Mouse (Mus musculus) lung, embryonic 16.5 days (tissue): Measurements from ENCODE around the gene Gm609. TPM values are rescaled to one million over a fixed set of nuclear protein-coding genes. Genes with fewer than 3 reads are reported as not detected.

ENCODE experiments used
- ATAC-seq: fragments of 200-750 bp; cut with Nextera tagmentation; 2 replicates; pipeline ENCODE4 v1.8.0; 2017; ENCODE audit warnings: low read depth, mild to moderate bottlenecking, moderate library complexity
- H3K27ac ChIP-seq: fragments of 300-500 bp; sonication (generic); 2 replicates; pipeline ENCODE4 v1.5.1; 2014; ENCODE audit warnings: mild to moderate bottlenecking, control low read depth, low read length
- H3K27me3 ChIP-seq: fragments of 300-500 bp; sonication (generic); 2 replicates; pipeline ENCODE4 v1.6.1; 2014; ENCODE audit warnings: low read depth, low read length, mixed read lengths; ENCODE audit not compliant: control insufficient read depth, insufficient read depth
- H3K36me3 ChIP-seq: fragments of 300-500 bp; sonication (generic); 2 replicates; pipeline ENCODE4 v1.6.1; 2014; ENCODE audit warnings: low read length; ENCODE audit not compliant: control insufficient read depth, insufficient read depth
- H3K4me1 ChIP-seq: fragments of 300-500 bp; sonication (generic); replicated peaks from 2 replicates; pipeline ENCODE4 v1.6.1; 2014; ENCODE audit warnings: low read length, mixed read lengths; ENCODE audit not compliant: control insufficient read depth, insufficient read depth
- H3K4me2 ChIP-seq: fragments of 300-500 bp; sonication (generic); 2 replicates; pipeline ENCODE4 v1.6.1; 2014; ENCODE audit warnings: low read depth, low read length, control low read depth
- H3K4me3 ChIP-seq: fragments of 300-500 bp; sonication (generic); 2 replicates; pipeline ENCODE4 v1.5.1; 2014; ENCODE audit warnings: mild to moderate bottlenecking, low read length, control low read depth
- H3K9ac ChIP-seq: fragments of 300-500 bp; sonication (generic); 2 replicates; pipeline ENCODE4 v1.6.1; 2014; ENCODE audit warnings: low read length, control low read depth
- H3K9me3 ChIP-seq: fragments of 300-500 bp; sonication (generic); 2 replicates; pipeline ENCODE4 v1.6.1; 2016; ENCODE audit warnings: low read length; ENCODE audit not compliant: control insufficient read depth
- WGBS: fragments of 180-500 bp; shearing (Covaris S2); extraction: QIAGEN DNeasy Blood & Tissue Kit; methylation state at CpG from one replicate; pipeline ENCODE4 v1.1.7; 2014; 5-methylcytosine and 5-hydroxymethylcytosine counted together
- polyA plus RNA-seq: library from polyadenylated mRNA; unstranded; fragments of >200 nt; fragmentation: Nextera tagmentation; extraction: Ambion mirVana; gene quantifications from 2 replicates; pipeline ENCODE4 v1.2.1, GENCODE M21; 2015

Gm609 gene
- polyA plus RNA-seq, 1 experiment from 2014 or later = not detected

DNA sequence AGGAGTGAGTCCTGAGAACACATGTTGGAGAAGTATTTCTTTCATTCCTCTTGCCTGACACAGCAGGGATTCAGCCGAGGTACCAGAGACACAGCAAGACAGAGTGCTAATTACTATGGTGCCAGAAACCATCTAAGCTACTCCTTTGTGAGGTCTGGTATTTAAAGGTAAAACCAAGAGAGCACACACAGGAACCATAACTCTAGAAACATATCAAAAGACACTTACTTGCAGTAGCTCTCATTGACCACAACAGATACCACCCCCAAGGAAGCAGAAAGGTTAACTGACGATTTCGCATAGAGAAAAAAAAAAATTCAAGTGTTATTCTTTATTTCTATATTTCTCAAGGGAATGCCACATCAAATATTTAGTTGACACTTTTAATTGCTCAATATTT lies 111.0 kb downstream of the Gm609 start:
- Histone ChIP-seq H3K27ac (no peak overlapping the region), H3K36me3 (no peaks in the 10 kb centered on the region), H3K4me3 (no peak overlapping the region), H3K9me3 (no peaks in the 10 kb centered on the region), H3K27me3 (no peaks in the 10 kb centered on the region), H3K4me2 (no peak overlapping the region), H3K9ac (no peak overlapping the region), H3K4me1 (no peaks in the 10 kb centered on the region)
- WGBS = 73% methylated on average over 3 of the region's 3 CpGs
- no peak for ATAC-seq

- ATAC-seq = no peak
These were observed 113.8 kb downstream of the Gm609 start for GRCm38 (mm10) chr16:45378959-45379358.

GRCm38 (mm10) chr16:45378147-45378943 lies 114.4 kb downstream of the Gm609 start:
- H3K27ac ChIP-seq = no peak overlapping the region
- H3K36me3 ChIP-seq = no peaks in the 10 kb centered on the region
- 81% methylated on average over 5 of the region's 5 CpGs for WGBS
- H3K4me3 ChIP-seq = no peak overlapping the region
- no peak for ATAC-seq
- no peak overlapping the region for H3K4me2 ChIP-seq
- no peak overlapping the region for H3K9ac ChIP-seq
- H3K9me3 ChIP-seq = no peaks in the 10 kb centered on the region
- H3K4me1 ChIP-seq = no peaks in the 10 kb centered on the region
- no peaks in the 10 kb centered on the region for H3K27me3 ChIP-seq

More at GRCm38 (mm10) chr16:45378959-45379358, 113.8 kb downstream of the Gm609 start:
- no peak overlapping the region for H3K27ac ChIP-seq
- H3K9ac ChIP-seq = no peak overlapping the region
- no peaks in the 10 kb centered on the region for H3K27me3 ChIP-seq
- H3K4me1 ChIP-seq = no peaks in the 10 kb centered on the region
- H3K4me2 ChIP-seq = no peak overlapping the region
- H3K4me3 ChIP-seq = no peak overlapping the region
- no peaks in the 10 kb centered on the region for H3K36me3 ChIP-seq
- 46% methylated on average over 3 of the region's 3 CpGs for WGBS
- H3K9me3 ChIP-seq = no peaks in the 10 kb centered on the region

DNA sequence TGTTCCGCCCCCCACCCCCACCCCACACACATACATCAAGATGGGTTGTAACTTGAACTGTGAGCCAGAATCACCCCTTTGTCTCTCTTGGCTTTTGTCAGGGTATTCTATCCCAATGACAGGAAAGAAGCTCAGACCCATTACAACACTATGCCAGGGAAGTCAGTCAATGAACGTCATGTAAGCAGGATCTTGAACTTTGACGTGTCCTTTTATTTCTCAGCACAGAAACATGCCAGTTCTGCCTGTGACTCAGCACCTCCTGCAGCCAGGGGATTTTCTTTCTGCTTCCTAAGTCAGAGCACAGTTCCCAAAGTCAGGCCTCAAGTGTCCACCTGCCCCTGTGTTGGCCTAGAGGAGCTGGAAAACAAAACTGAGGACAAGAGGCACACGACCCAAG lies 115.4 kb downstream of the Gm609 start:
- Histone ChIP-seq H3K9ac (no peak overlapping the region), H3K4me3 (no peak overlapping the region), H3K9me3 (no peaks in the 10 kb centered on the region), H3K27ac (no peak overlapping the region), H3K36me3 (no peaks in the 10 kb centered on the region), H3K4me2 (no peak overlapping the region), H3K27me3 (no peaks in the 10 kb centered on the region), H3K4me1 (no peaks in the 10 kb centered on the region)
- no peak for ATAC-seq
- 83% methylated on average over 4 of the region's 4 CpGs for WGBS

DNA sequence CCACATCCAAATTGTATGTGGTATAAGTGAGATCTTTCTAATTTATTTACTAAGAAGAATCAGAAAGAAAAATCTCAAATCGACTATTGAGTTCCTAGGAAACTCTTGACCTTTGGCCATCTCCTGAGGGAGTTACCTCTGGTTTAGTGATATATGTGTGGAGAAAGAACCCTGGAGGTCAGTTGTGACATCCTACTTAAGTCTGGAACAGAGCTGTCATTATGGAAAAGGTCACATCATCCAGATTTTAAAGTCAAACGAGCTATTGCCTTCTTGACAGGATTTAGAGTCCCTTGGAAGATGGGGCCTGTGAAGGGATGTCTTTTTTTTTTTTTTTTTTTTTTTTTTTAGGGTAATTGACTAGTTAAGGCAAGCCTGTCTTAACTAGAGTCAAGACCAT lies 116.0 kb downstream of the Gm609 start:
- Histone ChIP-seq H3K4me1 (no peaks in the 10 kb centered on the region), H3K9me3 (no peaks in the 10 kb centered on the region), H3K36me3 (no peaks in the 10 kb centered on the region), H3K4me2 (no peak overlapping the region), H3K27me3 (no peaks in the 10 kb centered on the region), H3K27ac (no peak overlapping the region), H3K4me3 (no peak overlapping the region), H3K9ac (no peak overlapping the region)
- WGBS = 51% methylated on average over 2 of the region's 2 CpGs
- ATAC-seq = no peak

- Histone ChIP-seq H3K36me3 (no peaks in the 10 kb centered on the region), H3K4me3 (no peak overlapping the region), H3K27me3 (no peaks in the 10 kb centered on the region), H3K4me1 (no peaks in the 10 kb centered on the region), H3K4me2 (no peak overlapping the region), H3K27ac (no peak overlapping the region), H3K9ac (no peak overlapping the region), H3K9me3 (no peaks in the 10 kb centered on the region)
- WGBS = 69% methylated on average over 4 of the region's 4 CpGs
- ATAC-seq = no peak
These were observed 116.5 kb downstream of the Gm609 start for GRCm38 (mm10) chr16:45376294-45376693.

DNA sequence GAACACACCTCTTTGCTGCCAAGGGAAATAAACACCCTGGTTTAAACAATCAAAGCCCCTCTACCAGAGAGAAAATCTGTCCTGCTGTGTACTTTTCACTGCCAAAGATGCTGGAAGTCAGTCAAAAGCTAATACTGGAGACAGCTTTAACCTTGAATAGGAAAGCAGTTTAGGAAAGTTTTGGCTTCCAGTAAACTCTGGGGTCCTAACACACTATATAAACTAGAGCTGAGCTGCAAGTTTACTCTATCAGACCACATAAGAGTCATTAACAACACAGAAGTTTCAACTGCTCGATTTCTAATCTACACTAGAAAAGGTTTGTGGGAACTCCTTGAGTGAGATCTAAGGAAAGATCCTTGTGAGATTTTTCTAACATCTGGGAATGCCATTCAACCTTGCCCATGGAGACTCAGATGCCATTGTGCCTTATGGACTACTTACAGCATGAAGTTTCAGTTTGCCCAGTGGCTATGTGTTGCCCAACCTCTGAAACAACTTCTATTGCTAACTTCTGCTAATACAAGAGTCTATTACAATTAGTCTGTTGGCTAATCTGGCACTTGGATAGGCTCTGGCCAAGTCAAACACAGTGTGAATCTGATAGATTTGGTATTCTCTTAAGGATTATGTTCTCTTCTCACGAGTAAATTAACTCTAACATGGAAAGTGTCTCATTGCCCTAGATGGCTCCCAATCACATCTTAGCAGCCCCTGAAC lies 117.1 kb downstream of the Gm609 start:
- no peak overlapping the region for H3K4me3 ChIP-seq
- H3K9ac ChIP-seq = no peak overlapping the region
- H3K27ac ChIP-seq = peak overlapping the region; percentile 41; the same call in 1 of the 2 replicates
- H3K27me3 ChIP-seq = no peaks in the 10 kb centered on the region
- 31% methylated on average over 2 of the region's 2 CpGs for WGBS
- no peaks in the 10 kb centered on the region for H3K4me1 ChIP-seq
- H3K36me3 ChIP-seq = no peaks in the 10 kb centered on the region
- no peaks in the 10 kb centered on the region for H3K9me3 ChIP-seq
- no peak overlapping the region for H3K4me2 ChIP-seq
- no peak for ATAC-seq

DNA sequence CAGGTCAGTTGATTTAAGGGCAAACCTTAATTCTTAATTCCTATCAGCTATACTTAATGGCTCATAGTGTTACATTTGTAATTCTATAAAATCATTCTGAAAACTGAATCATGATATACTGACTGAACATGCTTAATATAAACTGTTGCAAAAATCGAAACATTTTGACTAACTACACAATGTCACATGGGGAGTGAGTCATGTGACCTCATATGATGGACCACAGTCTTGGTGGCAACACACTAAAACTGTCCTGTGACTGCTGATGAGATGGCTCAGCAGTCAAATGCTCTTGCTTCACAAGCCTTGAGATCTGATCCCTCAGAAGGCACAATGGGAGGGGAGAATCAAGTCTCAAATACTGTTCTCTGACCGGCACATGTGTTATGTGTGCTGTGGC lies 118.7 kb downstream of the Gm609 start:
- Histone ChIP-seq H3K9ac (no peak overlapping the region), H3K27ac (no peak overlapping the region), H3K4me2 (no peak overlapping the region), H3K9me3 (no peaks in the 10 kb centered on the region), H3K27me3 (no peaks in the 10 kb centered on the region), H3K4me3 (no peak overlapping the region), H3K36me3 (no peaks in the 10 kb centered on the region), H3K4me1 (0 out of 2 replicates have a peak, but pooled peaks cover 2% of the 10 kb centered on the region)
- no peak for ATAC-seq
- 81% methylated on average over 2 of the region's 2 CpGs for WGBS

GRCm38 (mm10) chr16:45371076-45371475 lies 121.7 kb downstream of the Gm609 start:
- ATAC-seq = no peak
- Histone ChIP-seq H3K4me1 (0 out of 2 replicates have a peak, but pooled peaks cover 6% of the 10 kb centered on the region), H3K4me2 (no peak overlapping the region), H3K9ac (no peak overlapping the region), H3K36me3 (no peaks in the 10 kb centered on the region), H3K27ac (peak overlapping the region; percentile 44; the same call in 1 of the 2 replicates), H3K4me3 (no peak overlapping the region), H3K9me3 (no peaks in the 10 kb centered on the region), H3K27me3 (no peaks in the 10 kb centered on the region)
- 39% methylated on average over 1 of the region's 1 CpGs for WGBS
